Mouse (Mus musculus): Measurements from ENCODE around the gene Ctdspl2. TPM values are rescaled to one million over a fixed set of nuclear protein-coding genes. Genes with fewer than 3 reads are reported as not detected.
"Not testable (repeated sequence)": the region's sequence is repeated elsewhere in the genome, so short reads cannot be mapped to it uniquely, and the experiment has no call there.

The Ctdspl2 gene
- polyA plus RNA-seq, 1 experiment, result 5.8 TPM

DNA sequence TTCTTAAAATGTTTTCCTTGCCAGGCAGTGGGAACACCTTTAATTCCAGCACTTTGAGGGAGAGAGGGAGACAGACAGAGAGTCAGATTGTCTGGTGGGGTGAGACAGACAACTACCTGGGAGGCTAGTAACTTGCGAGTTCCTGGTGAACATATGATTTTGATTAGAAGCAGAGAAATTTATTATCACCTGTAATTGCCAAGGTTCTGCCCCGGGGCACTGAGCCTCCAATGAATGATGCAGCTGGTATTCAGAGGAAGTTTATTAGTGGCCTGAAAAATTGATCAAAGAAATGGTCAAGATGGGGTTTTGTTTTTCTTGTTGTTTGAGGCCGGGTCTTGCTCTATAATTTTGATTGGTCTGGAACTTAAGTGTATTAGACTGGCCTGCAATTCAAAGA, 53.0 kb downstream of the Ctdspl2 start:
- no peak for TF ChIP-seq POLR2A (IDR thresholded peaks at IDR 0.05; ENCODE audit: borderline replicate concordance, extremely low read depth, low read depth, low read length)
- TF ChIP-seq CTCF (IDR thresholded peaks at IDR 0.05; ENCODE audit: insufficient read depth, low read length), result no peak
- DNase-seq, result no peak
- WGBS, result 95% methylated on average over 3 of the region's 3 CpGs

DNA sequence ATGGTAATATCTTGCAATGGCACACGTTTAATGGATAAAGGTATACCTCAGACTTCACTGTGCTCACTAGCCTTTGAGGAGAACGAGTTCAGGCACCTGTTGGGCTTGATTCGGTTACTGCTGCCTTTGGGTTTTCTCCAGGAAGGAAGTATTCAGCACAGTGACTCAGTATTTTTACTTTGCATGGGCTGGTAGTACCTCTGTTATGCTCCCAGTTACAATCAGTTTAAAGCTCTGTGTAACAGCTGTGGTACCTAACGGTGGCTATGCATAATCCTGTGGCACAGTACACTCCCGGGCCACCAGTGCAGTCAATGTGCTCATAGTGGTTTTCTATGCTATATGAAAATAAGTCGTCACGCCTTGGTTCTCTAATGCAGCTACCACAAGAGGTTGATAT, 55.6 kb downstream of the Ctdspl2 start:
- no peak for TF ChIP-seq POLR2A (IDR thresholded peaks at IDR 0.05; ENCODE audit: borderline replicate concordance, extremely low read depth, low read depth, low read length)
- TF ChIP-seq CTCF (IDR thresholded peaks at IDR 0.05; ENCODE audit: insufficient read depth, low read length), result no peak
- WGBS, result 77% methylated on average over 7 of the region's 7 CpGs
- Histone ChIP-seq H3K4me3 (replicated peaks; ENCODE audit: extremely low read depth, low read depth, low read length) (no peak overlapping the region), H3K4me1 (ENCODE audit: control insufficient read depth, insufficient read depth, low read length) (no peaks in the 10 kb centered on the region)
- no peak for DNase-seq

More for the DNA sequence above, 53.0 kb downstream of the Ctdspl2 start:
- Histone ChIP-seq H3K4me1 (ENCODE audit: control insufficient read depth, insufficient read depth, low read length) (no peaks in the 10 kb centered on the region), H3K4me3 (replicated peaks; ENCODE audit: extremely low read depth, low read depth, low read length) (no peak overlapping the region)

DNA sequence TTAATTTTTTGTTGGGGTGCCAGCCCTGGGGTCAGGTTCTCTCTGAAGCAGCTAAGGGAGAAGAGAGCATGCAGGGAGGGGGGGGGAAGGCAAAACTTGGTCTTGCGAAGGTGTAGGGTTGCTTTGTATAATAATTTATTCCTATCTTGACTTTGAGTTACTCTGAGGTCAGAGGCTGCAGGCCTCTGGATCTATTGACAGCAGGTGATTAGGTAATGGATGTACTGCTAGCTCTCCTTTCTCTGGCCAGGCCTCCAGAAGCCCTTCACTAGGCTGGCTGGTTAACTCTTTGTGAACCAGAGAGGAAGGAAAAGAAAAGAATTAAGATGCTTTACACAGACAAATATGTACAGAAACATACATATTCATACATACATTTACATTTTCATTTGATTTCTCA, 62.9 kb downstream of the Ctdspl2 start:
- TF ChIP-seq POLR2A (IDR thresholded peaks at IDR 0.05; ENCODE audit: borderline replicate concordance, extremely low read depth, low read depth, low read length) (no peak), CTCF (IDR thresholded peaks at IDR 0.05; ENCODE audit: insufficient read depth, low read length) (no peak)
- no peak for DNase-seq
- Histone ChIP-seq H3K4me3 (replicated peaks; ENCODE audit: extremely low read depth, low read depth, low read length) (no peak overlapping the region), H3K4me1 (ENCODE audit: control insufficient read depth, insufficient read depth, low read length) (no peaks in the 10 kb centered on the region)
- 57% methylated on average over 1 of the region's 1 CpGs for WGBS

DNA sequence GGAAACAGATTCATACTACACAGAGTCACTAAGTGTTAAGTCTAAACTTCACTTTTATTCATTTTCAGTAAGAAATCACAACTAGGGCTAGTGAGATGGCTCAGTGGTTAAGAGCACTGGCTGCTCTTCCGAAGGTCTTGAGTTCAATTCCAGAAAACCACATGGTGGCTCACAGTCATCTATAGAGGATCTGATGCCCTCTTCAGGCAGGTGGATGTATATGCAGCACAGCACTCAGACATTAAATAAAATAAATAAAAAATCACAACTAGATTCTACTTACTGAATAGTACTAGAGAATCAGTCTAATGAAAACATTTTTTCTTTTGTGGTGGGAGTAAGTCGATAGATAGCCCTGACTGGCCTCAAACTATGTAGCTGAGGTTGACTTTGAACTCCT, 66.5 kb downstream of the Ctdspl2 start:
- H3K4me1 ChIP-seq (ENCODE audit: control insufficient read depth, insufficient read depth, low read length), result peaks cover 3% of the 10 kb centered on the region
- TF ChIP-seq POLR2A (IDR thresholded peaks at IDR 0.05; ENCODE audit: borderline replicate concordance, extremely low read depth, low read depth, low read length) (no peak), CTCF (IDR thresholded peaks at IDR 0.05; ENCODE audit: insufficient read depth, low read length) (no peak)
- WGBS, result 65% methylated on average over 2 of the region's 2 CpGs
- no peak overlapping the region for H3K4me3 ChIP-seq (replicated peaks; ENCODE audit: extremely low read depth, low read depth, low read length)
- no peak for DNase-seq

DNA sequence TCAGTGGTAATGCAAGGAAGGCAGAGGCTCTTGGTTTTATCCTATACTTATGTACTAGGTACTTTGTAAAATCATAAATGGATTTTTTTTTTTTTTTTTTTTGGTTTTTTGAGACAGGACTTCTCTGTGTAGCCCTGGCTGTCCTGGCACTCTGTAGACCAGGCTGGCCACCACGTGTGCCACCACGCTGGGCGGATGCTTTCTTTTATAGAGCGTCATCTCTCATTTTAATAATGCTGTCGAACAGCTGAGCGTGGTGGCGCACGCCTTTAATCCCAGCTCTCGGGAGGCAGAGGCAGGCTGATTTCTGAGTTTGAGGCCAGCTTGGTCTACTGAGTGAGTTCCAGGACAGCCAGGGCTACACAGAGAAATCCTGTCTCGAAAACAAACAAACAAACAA, 71.3 kb downstream of the Ctdspl2 start:
- DNase-seq; H3K4me1 ChIP-seq (ENCODE audit: control insufficient read depth, insufficient read depth, low read length); H3K4me3 ChIP-seq (replicated peaks; ENCODE audit: extremely low read depth, low read depth, low read length): not testable (repeated sequence)
- WGBS, result 95% methylated on average over 10 of the region's 10 CpGs

DNA sequence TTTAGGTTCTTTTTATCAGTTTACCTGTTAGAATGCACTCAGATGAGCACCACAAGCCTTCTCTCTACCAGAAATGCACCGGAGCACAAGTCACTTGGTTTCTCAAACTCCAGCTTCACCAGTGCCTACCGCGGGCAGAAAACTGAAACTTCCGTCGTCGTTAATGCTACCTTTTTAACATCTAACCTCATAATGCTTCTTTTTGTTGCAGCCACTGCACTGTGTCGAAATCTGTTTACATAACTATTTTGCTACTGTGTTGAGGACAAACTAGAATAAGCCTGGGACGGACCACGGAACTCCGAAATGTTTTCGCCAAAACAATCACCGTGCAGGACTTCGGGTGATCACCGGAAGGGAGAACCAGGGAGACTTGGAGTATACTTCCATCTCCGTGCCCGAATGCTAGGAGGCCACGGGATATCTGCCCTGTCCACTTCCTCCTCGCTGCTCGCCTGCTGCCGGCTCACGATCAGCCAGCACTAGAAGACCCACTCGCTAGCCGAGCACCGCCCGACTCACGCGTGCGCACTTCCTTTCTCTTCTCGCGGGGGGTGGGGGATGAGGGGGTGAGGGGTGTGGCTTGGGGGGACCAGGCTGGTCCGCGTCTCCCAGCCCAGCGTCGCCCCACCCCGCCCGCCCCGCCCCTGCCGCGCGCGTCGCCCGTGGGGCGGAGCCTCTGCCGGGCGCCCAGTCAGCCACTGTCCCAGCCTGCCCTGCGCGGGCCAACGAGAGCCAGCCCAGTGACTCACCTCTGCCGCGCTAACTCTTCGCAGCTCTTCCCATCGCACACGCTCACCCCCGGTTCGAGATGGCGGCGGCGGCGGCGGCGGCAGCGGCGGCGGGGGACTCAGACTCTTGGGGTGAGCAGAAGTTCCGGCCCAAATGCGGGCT, 72.3 kb downstream of the Ctdspl2 start, which contains the start of gene Eif3j1:
Gene Eif3j1 (plus strand): TSS at position 685 of the 894 bp plus-strand sequence.
- Histone ChIP-seq H3K4me1 (ENCODE audit: control insufficient read depth, insufficient read depth, low read length) (peaks cover 6% of the 10 kb centered on the region), H3K4me3 (replicated peaks; ENCODE audit: extremely low read depth, low read depth, low read length) (peak within 1 kb of the TSS; percentile 77)
- DNase-seq, result peak; percentile 85
- TF ChIP-seq CTCF (IDR thresholded peaks at IDR 0.05; ENCODE audit: insufficient read depth, low read length), result no peak
- TF ChIP-seq POLR2A (IDR thresholded peaks at IDR 0.05; ENCODE audit: borderline replicate concordance, extremely low read depth, low read depth, low read length), result peak; percentile 99
- under 1% methylated on average over 66 of the region's 67 CpGs for WGBS

DNA sequence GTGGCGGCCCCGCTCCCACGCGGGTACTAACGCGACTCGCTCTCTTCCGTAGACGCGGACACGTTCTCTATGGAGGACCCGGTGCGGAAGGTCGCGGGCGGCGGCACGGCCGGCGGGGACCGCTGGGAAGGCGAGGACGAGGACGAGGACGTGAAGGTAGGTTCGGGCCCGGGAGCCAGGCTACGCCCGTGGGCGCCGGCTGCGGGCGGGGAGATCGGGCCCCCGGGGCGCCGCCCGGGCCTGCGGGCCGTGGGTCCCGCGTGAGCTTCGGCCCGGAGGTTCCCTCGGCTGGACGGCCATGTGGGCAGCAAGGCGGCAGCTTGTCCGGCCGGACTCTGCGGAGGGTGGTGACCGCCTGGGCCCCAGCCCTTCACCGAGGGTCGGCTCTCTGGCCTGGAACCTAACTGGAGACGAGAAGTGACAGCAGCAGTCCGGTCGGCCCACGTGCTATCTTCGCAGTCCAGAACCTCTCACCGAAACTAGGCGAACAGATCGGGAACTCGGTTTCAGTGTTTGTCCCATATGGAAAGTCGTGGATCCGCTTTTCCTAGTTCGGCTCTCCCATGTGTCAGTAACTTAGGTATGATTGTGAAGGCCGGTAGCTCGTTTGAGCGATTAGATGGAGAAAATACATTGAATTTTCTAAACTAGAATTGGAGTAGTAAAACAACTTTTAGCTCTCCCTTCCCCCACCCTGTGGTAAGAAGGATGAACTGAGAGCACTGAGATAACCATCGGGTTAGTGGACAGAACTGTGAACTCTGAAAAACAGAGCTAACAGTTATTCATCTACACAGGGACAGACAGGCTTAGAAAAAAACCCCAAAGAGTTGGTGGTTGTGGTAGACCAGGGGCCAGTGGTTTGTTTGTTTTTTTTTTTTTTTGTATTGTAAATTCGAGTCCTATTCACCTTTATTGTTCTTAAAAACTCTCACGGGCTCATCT, 73.2 kb downstream of the Ctdspl2 start:
- DNase-seq, result peak; percentile 77
- WGBS, result under 1% methylated on average over 71 of the region's 71 CpGs
- TF ChIP-seq POLR2A (IDR thresholded peaks at IDR 0.05; ENCODE audit: borderline replicate concordance, extremely low read depth, low read depth, low read length), result no peak
- no peak for TF ChIP-seq CTCF (IDR thresholded peaks at IDR 0.05; ENCODE audit: insufficient read depth, low read length)
- H3K4me1 ChIP-seq (ENCODE audit: control insufficient read depth, insufficient read depth, low read length), result peaks cover 6% of the 10 kb centered on the region
- peak overlapping the region; percentile 48 for H3K4me3 ChIP-seq (replicated peaks; ENCODE audit: extremely low read depth, low read depth, low read length)

DNA sequence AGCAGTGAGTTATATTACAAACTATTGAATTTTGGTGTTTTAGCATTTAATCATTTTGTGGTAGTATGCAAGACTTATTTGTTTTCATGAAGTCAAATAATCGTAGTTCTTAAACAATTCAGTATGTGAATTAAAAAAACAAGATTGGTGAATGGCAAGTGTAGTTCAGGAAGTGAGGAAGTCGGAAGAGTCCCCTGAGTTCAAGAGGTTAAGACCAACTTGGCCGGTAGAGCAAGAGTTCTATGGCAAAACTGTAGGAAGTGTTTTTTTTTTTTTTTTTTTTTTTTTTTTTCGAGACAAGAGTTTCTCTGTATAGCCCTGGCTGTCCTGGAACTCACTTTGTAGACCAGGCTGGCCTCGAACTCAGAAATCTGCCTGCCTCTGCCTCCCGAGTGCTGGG, 76.2 kb downstream of the Ctdspl2 start:
- TF ChIP-seq POLR2A (IDR thresholded peaks at IDR 0.05; ENCODE audit: borderline replicate concordance, extremely low read depth, low read depth, low read length) (no peak), CTCF (IDR thresholded peaks at IDR 0.05; ENCODE audit: insufficient read depth, low read length) (no peak)
- 61% methylated on average over 6 of the region's 6 CpGs for WGBS
- no peak for DNase-seq
- peaks cover 8% of the 10 kb centered on the region for H3K4me1 ChIP-seq (ENCODE audit: control insufficient read depth, insufficient read depth, low read length)
- H3K4me3 ChIP-seq (replicated peaks; ENCODE audit: extremely low read depth, low read depth, low read length), result no peak overlapping the region

DNA sequence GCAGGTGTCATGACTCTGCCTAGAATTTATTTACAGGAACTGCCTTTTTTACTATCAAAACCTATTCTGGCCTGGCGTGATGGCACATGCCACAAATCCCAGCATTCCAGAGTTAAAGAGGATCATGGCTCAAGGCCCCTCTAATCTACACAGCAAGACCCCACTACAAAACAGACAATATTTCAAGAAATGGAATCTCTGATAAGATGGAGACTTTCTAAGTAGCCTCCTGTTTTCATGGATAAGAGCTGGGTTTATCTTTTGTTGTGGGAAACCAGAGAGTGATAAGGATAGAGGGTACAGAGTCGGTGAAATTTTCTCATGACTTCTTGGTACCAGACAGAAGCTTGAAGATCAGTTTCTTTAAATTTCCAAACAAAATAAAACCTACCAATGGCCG, 80.3 kb downstream of the Ctdspl2 start:
- TF ChIP-seq CTCF (IDR thresholded peaks at IDR 0.05; ENCODE audit: insufficient read depth, low read length) (no peak), POLR2A (IDR thresholded peaks at IDR 0.05; ENCODE audit: borderline replicate concordance, extremely low read depth, low read depth, low read length) (no peak)
- WGBS, result 86% methylated on average over 3 of the region's 3 CpGs
- Histone ChIP-seq H3K4me1 (ENCODE audit: control insufficient read depth, insufficient read depth, low read length) (peaks cover 2% of the 10 kb centered on the region; the same call in 1 of the 2 replicates), H3K4me3 (replicated peaks; ENCODE audit: extremely low read depth, low read depth, low read length) (no peak overlapping the region)
- no peak for DNase-seq
